Mouse (Mus musculus): ENCODE measurements at regions not wholly inside any gene's neighbourhood (a gene's known extent, or its start where the extent isn't known, plus 50 kb on each side); places are given as distances from the start of the nearest gene placed in this dataset.

- TF ChIP-seq POLR2A (IDR thresholded peaks at IDR 0.05; ENCODE audit: low read depth, low read length) = no peak
- TF ChIP-seq CTCF (conservative IDR thresholded peaks at IDR 0.05; ENCODE audit: insufficient read depth, insufficient read length, low read depth, low read length) = no peak
These were observed 352.1 kb upstream of the Thbs1 start for GRCm38 (mm10) chr2:117759491-117760013.

Data from kidney, adult 2 months (tissue).